20 mouse cellular contexts compared by ENCODE assay signal in genomic region chr2:59544237-59544909, GRCm38 (mm10). TPM values are rescaled to one million over a fixed set of nuclear protein-coding genes. Genes with fewer than 3 reads are reported as not detected.
DNase-seq lines count a peak whose midpoint lies in the region; ATAC-seq and TF ChIP-seq lines count a peak whose summit lies in the region.
"Had no signal": no experiment of that assay in that cellular context is flagged by ENCODE, and none has a peak within 500 bp of the region (broad histone marks: within the 10 kb centered on the region; RNA-seq: fewer than 3 reads in every experiment).

No protein-coding gene starts in this region.

- WGBS in heart, embryonic 11.5 days (ENCODE audit: insufficient replicate concordance), result 22% methylated on average over 13 of the region's 13 CpGs
- WGBS in kidney, postnatal 0 days, result 18% methylated on average over 13 of the region's 13 CpGs
- 8% methylated on average over 13 of the region's 13 CpGs for WGBS in limb, embryonic 12.5 days

- peak overlapping the region; percentile 35; the same call in 1 of the 2 replicates for H3K27ac ChIP-seq in heart, embryonic 11.5 days (ENCODE audit: low read depth, low read length)
- peak overlapping the region; percentile 19; the same call in 1 of the 2 replicates for H3K27ac ChIP-seq in kidney, postnatal 0 days
- 0 out of 2 replicates have a peak overlapping the region, but pooled peaks have one; percentile 53 for H3K27ac ChIP-seq in limb, embryonic 12.5 days
- H3K27ac ChIP-seq: liver, embryonic 12.5 days had no signal

- no peaks in the 10 kb centered on the region for H3K27me3 ChIP-seq in heart, embryonic 11.5 days (ENCODE audit: control insufficient read depth, insufficient read depth, low read length)
- H3K27me3 ChIP-seq in kidney, postnatal 0 days (ENCODE audit: insufficient read depth, low read length), result no peaks in the 10 kb centered on the region
- H3K27me3 ChIP-seq in limb, embryonic 12.5 days, result no peaks in the 10 kb centered on the region
- H3K27me3 ChIP-seq: liver, embryonic 12.5 days had no signal

- H3K4me3 ChIP-seq in heart, embryonic 11.5 days (ENCODE audit: low read depth, low read length), result no peak overlapping the region
- no peak overlapping the region for H3K4me3 ChIP-seq in kidney, postnatal 0 days (replicated peaks; ENCODE audit: low read depth, low read length)
- H3K4me3 ChIP-seq in limb, embryonic 12.5 days (replicated peaks), result no peak overlapping the region
- H3K4me3 ChIP-seq: liver, embryonic 12.5 days; megakaryocyte, embryonic 14.5 days had no signal

- DNase-seq in heart, postnatal 4 days, result no peak
- peak; percentile 52 for DNase-seq in kidney, postnatal 0 days (ENCODE audit: low spot score)
- DNase-seq in kidney, postnatal 10 days, result no peak
- DNase-seq in R1 (ENCODE audit: low read depth, low spot score) (peak; percentile 26), MN1 (ENCODE audit: low spot score) (no peak)
- no peak for DNase-seq in frontal cortex, postnatal 25 days (ENCODE audit: low spot score in 2 of 2)
- DNase-seq: adrenal gland, postnatal 14 days; cerebellum, postnatal 25 days; forebrain, postnatal 0 days; gastrocnemius, postnatal 10 days; heart, postnatal 10 days; thymus, postnatal 25 days had no signal

- no peaks in the 10 kb centered on the region for H3K9me3 ChIP-seq in heart, embryonic 11.5 days (replicated peaks; ENCODE audit: control insufficient read depth, low read length)
- no peaks in the 10 kb centered on the region for H3K9me3 ChIP-seq in kidney, postnatal 0 days (replicated peaks; ENCODE audit: low read length)
- H3K9me3 ChIP-seq in limb, embryonic 12.5 days, result no peaks in the 10 kb centered on the region
- H3K9me3 ChIP-seq: G1E; liver, embryonic 12.5 days had no signal

- TF ChIP-seq CTCF in kidney, postnatal 0 days (IDR thresholded peaks at IDR 0.05; ENCODE audit: low read depth), result no peak

- H3K4me2 ChIP-seq in heart, embryonic 11.5 days, result peak overlapping the region; percentile 11
- H3K4me2 ChIP-seq in kidney, postnatal 0 days (ENCODE audit: low read length), result no peak overlapping the region
- no peak overlapping the region for H3K4me2 ChIP-seq in limb, embryonic 12.5 days
- H3K4me2 ChIP-seq: liver, embryonic 12.5 days had no signal

- H3K4me1 ChIP-seq in heart, embryonic 11.5 days (ENCODE audit: control insufficient read depth, insufficient read depth, low read length), result peaks cover 12% of the 10 kb centered on the region; the same call in 1 of the 2 replicates
- H3K4me1 ChIP-seq in kidney, postnatal 0 days (replicated peaks; ENCODE audit: insufficient read depth, low read length), result no peaks in the 10 kb centered on the region; the same call in 1 of the 2 replicates
- H3K4me1 ChIP-seq in limb, embryonic 12.5 days (replicated peaks), result peaks cover 36% of the 10 kb centered on the region

- H3K9ac ChIP-seq in heart, embryonic 11.5 days (ENCODE audit: low read depth, low read length), result 0 out of 2 replicates have a peak overlapping the region, but pooled peaks have one; percentile 10
- 0 out of 2 replicates have a peak overlapping the region, but pooled peaks have one; percentile 8 for H3K9ac ChIP-seq in kidney, postnatal 0 days (ENCODE audit: low read depth, low read length)
- H3K9ac ChIP-seq in limb, embryonic 12.5 days (replicated peaks), result no peak overlapping the region
- H3K9ac ChIP-seq: forebrain, postnatal 0 days; liver, embryonic 12.5 days had no signal

- H3K36me3 ChIP-seq in heart, embryonic 11.5 days (ENCODE audit: control insufficient read depth, insufficient read depth, low read length), result no peaks in the 10 kb centered on the region
- H3K36me3 ChIP-seq in kidney, postnatal 0 days (ENCODE audit: insufficient read depth, low read length), result no peaks in the 10 kb centered on the region
- H3K36me3 ChIP-seq in limb, embryonic 12.5 days, result no peaks in the 10 kb centered on the region
- H3K36me3 ChIP-seq: G1E; liver, embryonic 12.5 days had no signal

- no peak for ATAC-seq in heart, embryonic 11.5 days (replicated peaks; ENCODE audit: insufficient number of reproducible peaks, low FRiP score, low TSS enrichment)
- ATAC-seq in kidney, postnatal 0 days (replicated peaks; ENCODE audit: low FRiP score, low read depth), result peak; percentile 65
- ATAC-seq in limb, embryonic 12.5 days (ENCODE audit: insufficient number of reproducible peaks, insufficient read depth, low FRiP score, low TSS enrichment, low read depth), result no peak
- ATAC-seq: forebrain, postnatal 0 days; intestine, embryonic 16.5 days; liver, embryonic 12.5 days; lung, postnatal 0 days had no signal

RNA-seq across cellular contexts. Expression of gene Dapl1, which starts 59.9 kb away (rescaled TPM):
- 0.70 TPM in 1 of 2 replicates, not detected in the other for polyA plus RNA-seq in heart, embryonic 11.5 days (2014; fragmentation: Nextera tagmentation; extraction: Ambion mirVana)
- not detected for total RNA-seq in heart, postnatal 4 days (2021)
- 9.7 and 13.0 TPM in 2 replicates for polyA plus RNA-seq in kidney, postnatal 0 days (2015; fragmentation: Nextera tagmentation; extraction: Ambion mirVana)
- 2.1 and 2.2 TPM in 2 replicates for polyA plus RNA-seq in limb, embryonic 12.5 days (2016; fragmentation: Nextera tagmentation; extraction: Ambion mirVana)
- total RNA-seq: adrenal gland, postnatal 14 days; G1E; gastrocnemius, postnatal 10 days; heart, postnatal 10 days had no signal
- polyA plus RNA-seq: G1E; intestine, embryonic 16.5 days; liver, embryonic 12.5 days; neural tube, embryonic 14.5 days had no signal

Comparison
In these comparisons a context has a peak if more than half of its experiments do, and no peak if none do; other contexts are left out.
1. DNase-seq: peak in kidney, postnatal 0 days (single experiment) and R1 (single experiment); none in heart, postnatal 4 days (single experiment), kidney, postnatal 10 days (single experiment), frontal cortex, postnatal 25 days (0 of 2) and MN1 (single experiment).
2. Peak in every context shown above with its lines, with median percentiles within 50 percentile points of each other: H3K27ac ChIP-seq.